Mouse (Mus musculus): ENCODE measurements around the gene Rarb. TPM values are rescaled to one million over a fixed set of nuclear protein-coding genes. Genes with fewer than 3 reads are reported as not detected.

Rarb gene
- total RNA-seq, 2 experiments from 2014 or later = 8.7 to 14.8 TPM

GRCm38 (mm10) chr14:16497226-16497661 is 321.7 kb downstream of the Rarb start:
- no peak for DNase-seq (ENCODE audit: extremely low spot score in 1 of 2, low spot score in 2 of 2)
- intact Hi-C loops (cut with DNase I) = no loop called here

DNA sequence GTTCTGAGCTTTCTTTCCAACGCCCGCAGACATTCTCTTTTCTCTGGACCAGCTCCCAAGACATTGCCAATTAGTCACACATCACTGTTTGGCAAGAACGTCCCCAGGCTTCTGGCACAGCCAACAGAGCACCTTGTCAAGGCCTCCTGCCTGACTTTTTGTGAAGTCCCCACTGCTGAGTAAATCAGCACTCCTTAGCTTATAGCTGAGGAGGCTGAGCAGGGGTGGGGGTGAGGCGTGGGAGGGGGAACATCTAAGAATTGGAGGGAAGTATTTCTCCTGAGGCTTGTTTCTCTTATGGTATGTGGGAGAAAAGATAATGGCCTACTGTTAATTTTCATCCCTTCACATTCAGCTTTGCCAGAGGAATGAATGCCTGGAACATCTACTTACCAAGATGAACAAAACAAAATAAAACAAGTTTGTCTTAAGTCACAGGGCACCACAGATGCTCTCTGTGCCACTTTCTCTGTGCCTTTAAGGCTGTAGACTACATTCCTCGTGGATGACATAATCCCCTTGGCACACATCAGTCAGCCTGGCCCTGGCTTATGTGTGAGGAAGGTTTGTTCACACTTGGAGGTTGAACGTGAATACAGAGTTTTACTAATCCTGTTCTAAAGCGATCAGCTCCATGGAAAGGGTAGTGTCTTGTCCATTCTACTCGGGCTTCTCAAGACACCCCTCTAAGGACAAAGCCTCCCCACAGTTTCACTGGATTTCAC is 335.1 kb downstream of the Rarb start:
- intact Hi-C loops (cut with DNase I) = no loop called here
- DNase-seq (ENCODE audit: extremely low spot score in 1 of 2, low spot score in 2 of 2) = no peak

- no peak for DNase-seq (ENCODE audit: extremely low spot score in 1 of 2, low spot score in 2 of 2)
- intact Hi-C loops (cut with DNase I) = no loop called here
Measured at GRCm38 (mm10) chr14:16480621-16481020, 338.3 kb downstream of the Rarb start.

DNA sequence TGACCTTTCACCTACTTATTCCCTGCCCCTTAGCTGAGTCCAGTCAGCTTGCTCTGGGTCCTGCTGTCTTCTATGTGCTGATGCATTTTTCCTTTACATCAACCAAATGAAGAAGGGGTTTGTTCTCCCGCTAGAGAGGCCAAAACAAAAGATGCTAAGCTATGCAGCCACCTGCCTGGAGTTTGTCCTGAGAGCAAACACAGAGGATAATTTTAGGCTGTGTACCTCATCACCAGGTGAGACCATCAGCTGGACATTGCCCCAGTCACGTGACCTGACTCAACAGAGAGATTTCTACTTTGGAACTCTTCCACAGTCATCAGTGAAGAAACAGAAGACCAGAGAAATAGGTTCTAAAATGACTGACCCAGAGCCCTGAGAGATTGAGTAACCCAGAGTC is 339.4 kb downstream of the Rarb start:
- intact Hi-C loops (cut with DNase I) = no loop called here
- no peak for DNase-seq (ENCODE audit: extremely low spot score in 1 of 2, low spot score in 2 of 2)

DNA sequence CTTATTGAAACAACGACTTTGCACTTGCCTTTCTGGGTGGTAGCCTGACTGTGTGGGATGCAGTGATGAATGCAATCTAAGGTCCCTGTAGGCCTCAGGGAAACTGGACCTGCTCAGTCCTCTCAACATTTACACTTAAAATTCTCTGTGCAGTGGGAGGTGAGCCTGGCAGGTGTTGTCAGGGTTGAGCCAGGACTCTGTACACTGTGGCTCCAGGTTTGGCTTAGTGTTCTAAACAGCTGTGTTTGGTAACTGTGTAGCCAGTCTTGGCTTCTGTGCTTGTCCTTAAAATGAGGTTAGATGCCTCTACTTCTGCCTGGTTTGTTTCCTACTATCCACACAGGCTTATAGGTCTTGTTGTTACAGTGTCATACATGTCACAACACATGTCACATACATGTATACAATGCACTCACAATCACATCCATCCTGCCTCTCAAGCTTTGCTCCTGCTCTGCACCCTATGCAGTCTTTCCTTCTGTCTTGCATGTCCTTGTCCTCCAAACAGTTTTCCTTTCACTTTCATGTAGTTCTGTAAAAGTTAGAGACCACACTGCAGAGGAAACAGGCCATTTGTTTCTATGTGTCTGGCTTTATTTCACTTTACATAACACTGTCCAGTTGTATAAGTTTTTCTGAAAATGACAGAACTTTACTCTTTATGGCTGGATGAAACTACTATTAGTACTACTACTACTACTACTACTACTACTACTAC is 340.2 kb downstream of the Rarb start:
- intact Hi-C loops (cut with DNase I) = no loop called here
- DNase-seq (ENCODE audit: extremely low spot score in 1 of 2, low spot score in 2 of 2) = no peak

DNA sequence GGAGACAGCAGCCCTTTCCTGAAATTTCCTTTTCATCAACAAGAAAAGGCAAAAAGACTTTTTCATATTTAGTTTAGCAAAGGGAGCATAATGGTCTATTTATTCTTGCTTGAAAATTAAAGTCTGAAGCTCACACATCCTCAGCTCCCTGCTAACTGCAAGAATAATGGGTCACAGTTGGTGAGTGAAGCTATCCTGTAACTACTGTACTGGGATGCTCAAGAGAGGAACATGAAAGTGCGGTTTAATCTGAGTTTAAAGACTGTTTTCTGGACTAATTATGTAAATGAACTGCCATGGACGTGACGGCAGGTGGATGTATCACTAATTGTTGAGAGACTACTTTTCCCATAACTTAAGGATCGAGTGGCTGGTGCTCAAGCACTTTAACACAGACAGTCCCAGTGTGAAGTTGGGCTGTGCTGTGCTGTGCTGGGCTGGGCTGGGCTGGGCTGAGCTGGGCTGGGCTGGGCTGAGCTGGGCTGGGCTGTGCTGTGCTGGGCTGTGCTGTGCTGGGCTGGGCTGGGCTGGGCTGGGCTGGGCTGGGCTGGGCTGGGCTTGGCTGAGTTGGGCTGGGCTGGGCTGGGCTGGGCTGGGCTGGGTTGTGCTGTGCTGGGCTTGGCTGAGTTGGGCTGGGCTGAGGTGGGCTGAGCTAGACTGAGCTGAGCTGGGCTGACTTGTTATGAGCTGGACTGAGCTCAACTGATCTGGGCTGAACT is 370.5 kb downstream of the Rarb start:
- DNase-seq (ENCODE audit: extremely low spot score in 1 of 2, low spot score in 2 of 2) = no peak
- intact Hi-C loops (cut with DNase I) = no loop called here

GRCm38 (mm10) chr14:16447587-16447986 is 371.4 kb downstream of the Rarb start:
- DNase-seq (ENCODE audit: extremely low spot score in 1 of 2, low spot score in 2 of 2) = no peak
- intact Hi-C loops (cut with DNase I) = no loop called here

DNA sequence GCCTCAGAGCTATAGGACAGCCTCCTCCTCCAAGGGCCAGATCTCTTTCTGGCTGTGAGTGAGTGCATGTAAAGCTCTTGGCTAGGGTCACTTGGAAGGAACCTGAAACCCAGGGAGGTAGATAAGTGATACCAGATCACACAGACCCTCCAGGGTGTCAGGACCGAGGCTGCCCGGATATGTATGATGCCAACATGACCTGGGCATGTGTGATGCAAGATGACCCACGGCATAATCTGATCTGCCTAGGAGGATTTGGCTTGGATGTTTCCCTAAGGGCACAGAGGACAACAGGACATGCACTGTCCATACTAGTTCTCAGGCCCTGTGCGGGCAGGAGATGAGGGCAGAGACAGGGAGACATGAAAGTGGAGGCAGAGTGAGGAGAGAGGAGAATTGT is 374.1 kb downstream of the Rarb start:
- intact Hi-C loops (cut with DNase I) = no loop called here
- no peak for DNase-seq (ENCODE audit: extremely low spot score in 1 of 2, low spot score in 2 of 2)

- DNase-seq (ENCODE audit: extremely low spot score in 1 of 2, low spot score in 2 of 2) = no peak
- intact Hi-C loops (cut with DNase I) = loop anchor here (10.0 kb wide), 3 partner anchors 135 to 1745 kb away; no protein-coding TSS in a partner anchor
Measured at GRCm38 (mm10) chr14:16439385-16440126, 379.4 kb downstream of the Rarb start.

- intact Hi-C loops (cut with DNase I) = loop anchor here (10.0 kb wide), 3 partner anchors 137 to 1747 kb away; no protein-coding TSS in a partner anchor
- DNase-seq (ENCODE audit: extremely low spot score in 1 of 2, low spot score in 2 of 2) = no peak
Measured at GRCm38 (mm10) chr14:16437386-16437785, 381.6 kb downstream of the Rarb start.

GRCm38 (mm10) chr14:16434396-16435171 is 384.4 kb downstream of the Rarb start:
- intact Hi-C loops (cut with DNase I) = loop anchor here (10.0 kb wide), 3 partner anchors 140 to 1750 kb away; no protein-coding TSS in a partner anchor
- DNase-seq (ENCODE audit: extremely low spot score in 1 of 2, low spot score in 2 of 2) = no peak

GRCm38 (mm10) chr14:16433206-16433605 is 385.8 kb downstream of the Rarb start:
- intact Hi-C loops (cut with DNase I) = loop anchor here (10.0 kb wide), 3 partner anchors 142 to 1752 kb away; no protein-coding TSS in a partner anchor
- DNase-seq (ENCODE audit: extremely low spot score in 1 of 2, low spot score in 2 of 2) = no peak

GRCm38 (mm10) chr14:16432550-16432949 is 386.4 kb downstream of the Rarb start:
- intact Hi-C loops (cut with DNase I) = loop anchor here (10.0 kb wide), 3 partner anchors 142 to 1752 kb away; no protein-coding TSS in a partner anchor
- DNase-seq (ENCODE audit: extremely low spot score in 1 of 2, low spot score in 2 of 2) = no peak

DNA sequence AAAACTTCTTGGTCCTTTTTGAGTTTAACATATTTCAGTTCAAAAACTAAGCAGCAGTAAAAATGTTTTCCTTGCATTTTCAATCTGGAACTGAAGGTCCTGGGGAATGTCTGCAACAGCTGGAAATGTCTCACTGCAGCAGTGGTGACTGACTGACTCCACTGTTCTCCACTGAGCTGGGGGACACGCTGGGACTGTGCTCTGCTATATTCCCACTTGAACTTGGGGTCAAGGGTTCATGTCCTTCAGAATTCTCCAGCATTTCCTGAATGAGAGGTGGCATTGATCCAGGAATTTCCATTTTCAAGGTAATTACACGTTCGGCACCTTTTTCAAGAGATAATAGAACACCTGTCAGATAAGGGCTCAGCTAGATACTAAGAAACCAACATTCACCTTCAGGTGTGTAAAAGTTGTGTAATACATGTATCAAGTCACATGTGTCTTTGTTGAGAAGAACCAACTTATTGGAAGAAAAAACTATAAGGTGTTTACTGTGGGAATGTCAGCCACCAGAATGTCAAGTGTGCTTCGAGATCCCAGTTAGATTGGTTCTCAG is 386.9 kb downstream of the Rarb start:
- intact Hi-C loops (cut with DNase I) = loop anchor here (10.0 kb wide), 3 partner anchors 143 to 1753 kb away; no protein-coding TSS in a partner anchor
- no peak for DNase-seq (ENCODE audit: extremely low spot score in 1 of 2, low spot score in 2 of 2)

GRCm38 (mm10) chr14:16427569-16427968 is 391.4 kb downstream of the Rarb start:
- intact Hi-C loops (cut with DNase I) = no loop called here
- DNase-seq (ENCODE audit: extremely low spot score in 1 of 2, low spot score in 2 of 2) = no peak

DNA sequence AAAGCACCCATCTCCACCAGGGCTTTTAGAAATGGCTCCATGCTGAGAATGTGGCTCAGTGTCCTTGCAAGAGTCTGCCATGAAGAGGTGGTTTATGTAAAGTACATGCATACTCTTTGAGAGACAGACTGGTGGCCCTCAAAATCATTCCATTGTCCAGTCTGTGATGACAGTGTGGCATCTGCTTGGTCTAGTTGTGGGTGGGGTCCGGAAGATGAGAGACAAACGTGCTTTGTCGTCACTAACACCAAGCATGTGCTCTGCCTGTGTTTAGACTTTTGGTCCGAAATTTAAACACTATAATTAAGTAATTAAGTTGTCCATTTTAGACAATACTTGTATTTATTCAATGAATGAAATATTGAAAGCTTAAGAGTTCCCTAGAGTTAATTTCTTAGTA is 404.8 kb downstream of the Rarb start:
- DNase-seq (ENCODE audit: extremely low spot score in 1 of 2, low spot score in 2 of 2) = no peak
- intact Hi-C loops (cut with DNase I) = no loop called here

DNA sequence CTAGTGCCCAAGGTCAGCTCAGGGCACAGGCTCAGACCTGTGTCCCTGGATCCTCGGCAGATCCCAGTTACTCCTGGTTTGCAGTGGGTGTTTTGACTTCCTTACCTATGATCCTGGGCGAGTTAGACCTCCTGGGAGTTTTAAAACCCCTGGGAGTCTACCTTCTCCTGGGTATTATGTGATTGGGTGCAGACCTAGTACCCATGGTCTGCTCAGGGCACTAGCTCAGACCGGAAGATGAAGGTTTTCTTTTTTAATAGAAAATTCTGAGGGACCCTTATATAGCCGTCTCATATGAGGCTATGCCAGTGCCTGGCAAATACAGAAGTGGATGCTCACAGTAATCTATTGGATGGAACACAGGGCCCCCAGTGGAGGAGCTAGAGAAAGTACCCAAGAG is 413.8 kb downstream of the Rarb start:
- intact Hi-C loops (cut with DNase I) = no loop called here
- no peak for DNase-seq (ENCODE audit: extremely low spot score in 1 of 2, low spot score in 2 of 2)

- intact Hi-C loops (cut with DNase I) = no loop called here
Measured at GRCm38 (mm10) chr14:16384783-16385182, 434.2 kb downstream of the Rarb start.

More at GRCm38 (mm10) chr14:16384783-16385182, 434.2 kb downstream of the Rarb start:
- no peak for DNase-seq (ENCODE audit: extremely low spot score in 1 of 2, low spot score in 2 of 2)
